Mouse (Mus musculus): ENCODE results near the gene Slc35e2. TPM values are rescaled to one million over a fixed set of nuclear protein-coding genes. Genes with fewer than 3 reads are reported as not detected.
"Not testable (repeated sequence)": the region's sequence is repeated elsewhere in the genome, so short reads cannot be mapped to it uniquely, and the experiment has no call there.

The Slc35e2 gene
- total RNA-seq, 2 experiments from 2014 or later, result 49.6 to 52.6 TPM

DNA sequence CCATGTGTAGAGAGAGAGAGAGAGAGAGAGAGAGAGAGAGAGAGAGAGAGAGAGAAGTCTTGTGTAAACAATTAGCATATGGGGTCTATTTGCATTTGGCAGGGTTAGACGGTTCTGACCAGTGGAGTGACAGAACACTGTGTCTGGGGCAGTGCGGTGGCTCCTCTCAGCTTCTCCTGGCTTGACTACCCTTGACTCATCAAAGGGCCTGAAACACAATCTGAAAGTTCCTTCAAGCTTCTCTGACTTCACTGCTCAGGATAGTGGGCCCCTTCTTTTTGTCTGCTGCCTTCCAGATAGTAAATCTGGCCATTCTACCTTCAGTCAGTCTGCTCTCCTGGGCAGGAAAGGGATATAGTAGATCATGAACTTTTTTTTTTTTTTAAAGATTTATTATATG lies 5.6 kb downstream of the Slc35e2 start:
- intact Hi-C loops (cut with DNase I), result no loop called here
- DNase-seq (ENCODE audit: low spot score in 2 of 2), result no peak

DNA sequence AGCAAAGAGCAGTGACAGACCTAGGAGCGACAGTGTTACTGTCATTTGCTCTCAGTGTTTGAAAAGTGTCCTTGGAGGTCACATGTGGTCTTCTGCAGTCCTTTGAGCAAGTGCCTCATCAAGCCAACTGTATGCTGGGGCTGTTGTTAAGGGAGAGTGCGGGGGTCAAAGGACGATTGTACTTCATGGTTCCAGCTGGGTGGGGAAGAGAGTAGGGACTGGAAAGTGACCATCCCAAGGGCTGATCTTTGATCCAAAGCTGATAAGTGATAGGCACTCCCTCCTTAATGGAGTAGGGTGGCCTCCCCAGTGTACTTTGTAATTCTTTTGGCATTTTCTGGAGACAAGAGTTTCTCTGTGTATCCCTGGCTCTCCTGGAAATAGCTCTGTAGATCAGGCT lies 10.6 kb downstream of the Slc35e2 start:
- no peak for DNase-seq (ENCODE audit: low spot score in 2 of 2)
- intact Hi-C loops (cut with DNase I), result no loop called here

DNA sequence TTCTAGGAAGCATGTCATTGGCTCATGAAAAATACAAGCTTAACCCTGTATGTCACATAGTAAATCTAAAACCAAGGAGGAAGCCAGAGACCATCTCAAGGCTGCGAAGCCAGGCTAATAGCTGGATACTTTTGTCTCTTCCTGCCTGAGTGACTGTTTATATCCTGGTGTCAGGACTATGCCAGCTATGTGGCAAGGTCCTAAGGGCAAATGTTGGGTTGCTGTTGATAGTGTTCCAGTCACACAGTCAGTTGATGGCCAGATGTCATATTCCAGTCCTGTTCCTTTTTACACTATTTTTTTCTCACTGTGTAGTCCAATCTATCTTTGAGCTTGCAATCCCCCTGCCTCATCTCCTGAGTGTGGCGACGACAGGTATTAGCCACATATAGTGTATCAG lies 12.0 kb downstream of the Slc35e2 start:
- DNase-seq (ENCODE audit: low spot score in 2 of 2), result no peak

DNA sequence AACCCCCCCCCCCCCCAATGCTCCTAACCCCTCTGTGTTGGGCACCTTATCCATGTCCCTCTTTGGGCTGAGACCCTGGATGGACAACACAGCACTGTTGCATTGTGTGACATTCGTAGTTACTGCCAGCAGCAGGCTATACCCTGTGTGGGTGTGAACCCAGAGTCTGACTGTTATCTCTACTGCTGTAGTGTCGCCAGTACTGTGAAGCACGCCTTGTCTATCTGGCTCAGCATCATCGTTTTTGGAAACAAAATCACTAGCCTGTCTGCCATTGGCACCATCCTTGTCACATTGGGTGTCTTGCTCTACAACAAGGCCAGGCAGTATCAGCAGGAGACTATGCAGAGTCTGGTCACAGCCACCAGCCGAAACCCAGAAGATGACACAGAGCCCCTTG lies 17.1 kb downstream of the Slc35e2 start:
- DNase-seq (ENCODE audit: low spot score in 2 of 2), result no peak

More for the DNA sequence above, 12.0 kb downstream of the Slc35e2 start:
- intact Hi-C loops (cut with DNase I), result no loop called here

DNA sequence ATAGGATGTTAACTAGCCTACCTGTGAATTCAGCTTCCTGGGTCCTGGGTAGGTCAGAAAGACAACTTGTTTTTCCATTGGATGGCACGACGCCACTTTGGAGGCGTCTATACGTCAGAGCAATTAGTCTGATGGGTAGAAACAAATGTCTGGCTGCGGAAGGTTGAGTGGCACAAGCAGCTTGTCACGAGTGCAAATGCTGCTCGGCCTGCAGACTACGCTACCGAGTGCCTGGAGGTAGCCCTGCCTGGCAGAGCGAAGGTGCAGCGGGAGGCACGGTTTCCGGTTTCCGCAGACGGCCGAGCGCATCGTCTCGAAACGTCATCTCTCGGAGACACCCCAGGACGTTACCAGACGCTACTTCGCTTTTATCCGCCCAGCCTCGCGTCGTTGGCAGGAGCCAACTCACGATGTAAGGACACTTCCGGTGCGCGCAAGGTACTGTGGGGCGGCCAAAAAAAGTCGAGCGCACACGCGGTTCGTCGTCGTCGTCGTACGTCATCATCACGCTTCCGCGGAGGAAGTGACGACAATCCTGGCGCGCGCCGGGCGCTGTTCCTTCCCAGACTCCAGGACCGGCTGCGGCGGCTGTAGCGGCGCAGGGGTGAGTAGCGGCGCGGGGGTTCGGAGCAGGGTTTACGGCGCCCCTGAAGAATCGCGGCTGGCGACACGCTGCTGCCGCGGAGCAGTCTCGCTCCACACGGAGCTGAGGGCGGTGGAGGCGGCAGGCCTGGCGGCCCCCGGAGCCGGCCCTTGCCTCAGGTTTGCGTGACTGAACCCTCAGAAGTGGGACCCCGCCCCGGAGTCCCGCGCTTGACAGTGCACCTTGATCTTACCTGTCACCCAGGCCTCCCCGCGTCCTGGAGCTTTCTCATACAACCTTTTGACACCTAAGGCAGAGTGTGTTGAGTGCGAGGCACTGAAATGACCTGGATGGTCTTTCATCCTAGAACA lies 23.4 kb downstream of the Slc35e2 start, which contains the start of gene Cdk11b:
Cdk11b (plus strand) TSS at position 517 of the 954 bp plus-strand sequence.
- intact Hi-C loops (cut with DNase I), result loop anchor here (5.0 kb wide), 1 partner anchor 43 kb away; the partner anchor contains the start of gene Mib2
- DNase-seq (ENCODE audit: low spot score in 2 of 2), result peak; percentile 97

More for the DNA sequence above, 17.1 kb downstream of the Slc35e2 start:
- intact Hi-C loops (cut with DNase I), result no loop called here

DNA sequence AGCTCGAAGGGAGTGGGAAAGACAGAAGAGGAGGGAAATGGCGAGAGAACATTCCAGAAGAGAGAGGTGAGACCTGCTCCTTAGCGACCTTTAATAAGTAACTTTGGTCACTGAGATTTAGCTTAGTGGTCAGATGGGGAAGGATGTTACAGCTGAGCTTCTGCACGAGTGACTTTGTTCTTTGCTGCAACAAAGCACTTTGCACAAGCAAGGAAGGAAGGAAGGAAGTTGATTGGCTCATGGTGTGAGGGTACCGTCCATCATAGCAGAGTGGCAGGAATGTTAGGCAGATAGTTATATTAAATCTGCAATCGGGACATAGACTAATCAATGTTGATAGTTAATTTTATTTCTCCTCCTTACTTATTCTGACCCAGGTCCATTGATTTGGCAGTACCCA lies 29.1 kb downstream of the Slc35e2 start:
- intact Hi-C loops (cut with DNase I), result no loop called here
- no peak for DNase-seq (ENCODE audit: low spot score in 2 of 2)

DNA sequence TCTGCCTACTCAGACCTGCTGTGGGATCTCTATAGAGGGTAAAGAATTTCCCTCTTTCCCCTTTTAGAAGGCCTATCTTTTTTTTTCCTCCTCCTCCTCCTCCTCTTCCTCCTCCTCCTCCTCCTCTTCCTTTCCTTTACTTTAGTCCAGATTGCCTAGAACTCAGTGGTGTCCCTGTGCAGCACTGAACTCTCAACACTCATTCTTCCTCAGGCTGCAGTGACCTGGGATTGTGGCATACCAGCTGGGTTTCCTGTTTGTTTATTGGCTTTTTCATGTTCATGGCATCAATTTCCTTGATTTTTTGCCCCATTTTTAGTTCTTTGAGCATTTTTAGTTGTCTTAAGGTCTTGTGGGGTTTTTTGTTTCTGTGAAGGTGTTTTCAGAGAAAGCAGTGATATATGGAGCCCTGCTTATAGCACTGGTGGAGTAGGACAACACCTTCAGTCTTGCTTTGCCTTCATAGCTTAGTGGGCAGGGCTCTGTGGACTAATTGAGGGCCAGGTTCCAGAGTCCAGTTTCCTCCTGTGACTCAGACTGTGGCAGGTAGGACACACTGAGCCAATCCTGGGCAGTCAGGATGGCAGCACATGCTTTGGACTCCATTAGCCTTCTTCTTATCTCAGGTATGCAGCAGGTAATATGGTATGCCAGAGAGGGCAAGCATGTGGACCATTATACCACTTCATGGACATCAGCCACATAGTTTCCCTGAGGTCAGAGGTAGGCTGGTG lies 34.7 kb downstream of the Slc35e2 start:
- intact Hi-C loops (cut with DNase I), result no loop called here
- DNase-seq (ENCODE audit: low spot score in 2 of 2), result no peak

DNA sequence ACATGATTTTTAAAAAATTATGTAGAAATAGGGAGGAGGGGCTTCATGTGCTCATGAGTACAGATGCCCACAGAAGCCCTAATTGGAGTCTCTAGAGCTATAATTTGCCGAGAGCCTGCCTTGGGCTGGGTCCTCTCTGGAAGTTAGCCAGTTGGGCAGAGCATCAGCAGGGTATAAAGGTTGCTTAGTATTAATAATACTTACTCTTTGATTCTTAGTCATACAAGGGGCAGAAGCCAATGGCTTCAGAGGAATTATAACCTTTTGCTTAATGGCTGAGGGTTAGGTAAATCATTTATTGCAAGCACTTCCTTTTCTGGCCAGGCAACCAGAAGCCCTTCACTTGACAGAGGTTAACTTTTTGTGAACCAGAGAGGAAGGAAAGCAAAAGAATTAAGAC lies 42.3 kb downstream of the Slc35e2 start:
- DNase-seq (ENCODE audit: low spot score in 2 of 2), result no peak
- intact Hi-C loops (cut with DNase I), result no loop called here

DNA sequence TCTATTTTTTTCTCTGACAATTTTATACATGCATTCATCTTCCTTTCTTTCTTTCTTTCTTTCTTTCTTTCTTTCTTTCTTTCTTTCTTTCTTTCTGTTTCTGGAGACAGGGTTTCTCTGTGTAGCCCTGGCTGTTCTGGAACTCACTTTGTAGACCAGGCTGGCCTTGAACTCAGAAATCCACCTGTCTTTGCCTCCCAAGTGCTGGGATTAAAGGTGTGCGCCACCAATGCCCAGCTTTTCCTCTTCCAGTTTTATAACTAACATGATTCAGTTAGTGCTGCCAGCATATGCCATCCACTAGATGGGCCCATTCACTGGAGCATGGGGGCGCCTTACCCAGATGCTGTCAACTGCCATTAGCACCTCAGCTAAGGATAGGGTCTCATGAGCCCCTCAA lies 44.1 kb downstream of the Slc35e2 start, which contains the start of gene Gm10563:
Gm10563 (minus strand) TSS at position 101 of the 400 bp plus-strand sequence.
- intact Hi-C loops (cut with DNase I); DNase-seq (ENCODE audit: low spot score in 2 of 2): not testable (repeated sequence)

DNA sequence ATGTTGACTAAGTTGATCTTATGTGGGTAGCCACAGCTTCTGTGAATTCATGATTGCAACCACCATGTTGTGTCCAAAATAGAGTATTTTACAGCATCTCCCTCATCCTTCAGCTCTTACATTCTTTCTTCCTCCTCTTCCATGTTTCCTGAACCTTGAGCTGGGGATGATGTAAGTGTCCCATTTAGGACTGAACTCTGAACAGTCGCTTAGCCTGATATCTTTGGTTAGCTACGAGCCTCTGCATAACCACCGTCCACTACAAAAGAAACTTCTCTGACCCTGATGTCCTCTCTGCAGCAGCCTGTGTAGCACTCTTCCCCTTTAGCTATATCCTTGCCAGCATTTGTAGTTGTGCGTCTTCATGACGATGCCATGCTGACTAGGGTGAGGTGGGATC lies 44.5 kb downstream of the Slc35e2 start:
- intact Hi-C loops (cut with DNase I), result no loop called here
- no peak for DNase-seq (ENCODE audit: low spot score in 2 of 2)

DNA sequence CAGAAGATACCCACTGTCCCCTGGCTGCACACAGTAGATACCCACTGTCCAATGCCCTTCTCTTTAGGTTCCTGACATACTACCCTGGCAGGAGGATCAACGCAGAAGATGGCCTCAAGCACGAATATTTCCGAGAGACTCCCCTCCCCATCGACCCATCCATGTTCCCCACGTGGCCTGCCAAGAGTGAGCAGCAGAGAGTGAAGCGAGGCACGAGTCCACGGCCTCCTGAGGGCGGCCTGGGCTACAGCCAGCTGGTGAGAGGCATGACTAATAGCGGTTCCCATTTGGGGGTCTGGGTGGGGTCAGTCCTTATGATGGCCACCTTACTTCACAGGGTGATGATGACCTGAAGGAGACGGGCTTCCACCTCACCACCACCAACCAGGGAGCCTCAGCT lies 48.1 kb downstream of the Slc35e2 start:
- intact Hi-C loops (cut with DNase I), result no loop called here
- no peak for DNase-seq (ENCODE audit: low spot score in 2 of 2)

DNA sequence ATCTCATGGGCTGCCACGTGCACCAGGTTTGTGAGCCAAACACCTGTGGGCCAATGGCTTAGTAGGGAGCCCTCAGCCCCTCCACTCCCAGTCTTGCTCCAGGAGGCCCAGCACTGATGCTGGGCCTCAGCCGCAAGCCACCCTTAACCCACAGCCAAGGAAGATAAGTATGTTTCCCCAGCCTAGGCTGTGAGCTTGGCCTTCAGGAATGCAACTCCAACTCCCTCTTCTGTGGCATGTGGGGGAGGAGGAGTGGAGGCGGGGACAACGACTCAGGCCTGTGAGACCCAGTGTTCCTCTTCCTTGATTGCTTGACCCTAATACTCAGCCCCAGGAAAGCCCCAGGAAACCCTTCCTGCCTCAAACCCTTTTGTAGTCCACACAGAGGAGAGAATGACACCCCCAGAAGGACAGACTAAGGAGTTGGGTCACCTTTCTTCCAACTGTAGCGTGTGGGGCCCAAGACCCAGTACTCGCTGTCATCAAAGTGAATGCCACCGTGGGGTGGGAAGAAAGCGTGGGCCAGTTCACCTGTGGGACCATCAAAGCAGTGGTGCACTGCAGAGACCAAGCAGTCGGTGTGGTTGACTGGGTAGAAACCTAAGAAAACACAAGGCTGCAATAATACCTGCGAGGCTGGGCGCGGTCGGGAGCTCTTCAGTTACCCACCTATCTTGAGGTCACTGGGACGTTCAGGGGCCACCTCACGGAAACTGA lies 50.5 kb downstream of the Slc35e2 start:
- DNase-seq (ENCODE audit: low spot score in 2 of 2), result no peak
- intact Hi-C loops (cut with DNase I), result no loop called here

DNA sequence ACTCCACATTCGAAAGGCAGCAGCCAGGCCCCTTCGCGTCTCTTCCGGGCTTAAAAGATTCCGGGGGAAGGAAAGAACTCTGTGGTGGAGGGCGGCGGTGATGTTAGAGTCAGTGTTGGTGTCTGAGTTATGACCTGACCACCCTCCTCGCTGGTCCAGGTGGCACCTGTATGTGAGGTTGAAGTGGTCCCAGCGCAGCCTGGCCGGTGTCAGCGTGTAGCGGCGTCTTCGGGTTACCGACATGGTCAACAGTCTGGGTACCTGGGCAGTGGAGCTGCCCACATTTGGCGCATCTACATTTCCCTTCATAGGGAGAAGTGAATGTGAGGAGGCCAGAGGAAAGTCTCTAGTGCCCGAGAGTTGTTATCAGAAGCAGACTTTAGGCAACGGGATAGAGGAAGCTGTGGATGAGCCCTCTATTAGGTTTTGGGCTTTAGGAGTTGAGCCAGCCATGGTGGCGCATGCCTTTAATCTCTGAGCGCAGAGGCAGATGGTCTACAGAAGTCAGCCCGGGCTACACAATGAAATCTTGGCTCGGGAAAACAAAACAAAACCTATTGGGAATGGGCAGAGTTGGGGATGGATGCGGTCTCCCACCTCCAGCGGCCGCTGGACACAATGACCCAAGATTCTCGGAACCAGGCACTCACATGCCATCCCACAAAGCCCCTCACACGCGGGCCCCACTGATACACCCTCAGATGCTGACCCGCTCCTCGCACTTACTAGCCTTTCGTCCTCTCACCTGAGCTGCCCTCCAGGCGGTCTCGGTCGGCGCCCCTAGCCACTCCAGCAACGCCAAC lies 51.3 kb downstream of the Slc35e2 start:
- intact Hi-C loops (cut with DNase I), result no loop called here
- DNase-seq (ENCODE audit: low spot score in 2 of 2), result no peak

DNA sequence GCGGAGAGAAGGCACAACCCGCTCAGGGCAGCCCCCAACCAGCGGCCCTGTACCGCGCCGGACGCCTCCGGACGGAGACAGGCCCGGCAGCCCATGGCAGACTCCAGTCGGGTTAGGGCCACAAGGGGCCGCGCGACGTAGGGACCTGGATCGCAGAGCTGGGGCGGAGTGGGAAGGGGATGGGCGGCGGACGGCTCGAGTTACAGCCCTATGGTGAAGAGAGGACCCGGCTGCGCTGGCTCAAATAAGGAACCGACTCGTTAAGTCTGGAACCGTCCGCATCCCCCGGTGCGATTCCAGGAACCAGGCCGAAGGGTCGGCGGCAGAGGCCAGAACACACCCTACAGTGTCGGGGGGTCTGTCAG lies 51.9 kb downstream of the Slc35e2 start, which contains the start of gene Mmp23:
Mmp23 (minus strand) TSS at position 299 of the 365 bp plus-strand sequence.
- no peak for DNase-seq (ENCODE audit: low spot score in 2 of 2)
- intact Hi-C loops (cut with DNase I), result no loop called here

DNA sequence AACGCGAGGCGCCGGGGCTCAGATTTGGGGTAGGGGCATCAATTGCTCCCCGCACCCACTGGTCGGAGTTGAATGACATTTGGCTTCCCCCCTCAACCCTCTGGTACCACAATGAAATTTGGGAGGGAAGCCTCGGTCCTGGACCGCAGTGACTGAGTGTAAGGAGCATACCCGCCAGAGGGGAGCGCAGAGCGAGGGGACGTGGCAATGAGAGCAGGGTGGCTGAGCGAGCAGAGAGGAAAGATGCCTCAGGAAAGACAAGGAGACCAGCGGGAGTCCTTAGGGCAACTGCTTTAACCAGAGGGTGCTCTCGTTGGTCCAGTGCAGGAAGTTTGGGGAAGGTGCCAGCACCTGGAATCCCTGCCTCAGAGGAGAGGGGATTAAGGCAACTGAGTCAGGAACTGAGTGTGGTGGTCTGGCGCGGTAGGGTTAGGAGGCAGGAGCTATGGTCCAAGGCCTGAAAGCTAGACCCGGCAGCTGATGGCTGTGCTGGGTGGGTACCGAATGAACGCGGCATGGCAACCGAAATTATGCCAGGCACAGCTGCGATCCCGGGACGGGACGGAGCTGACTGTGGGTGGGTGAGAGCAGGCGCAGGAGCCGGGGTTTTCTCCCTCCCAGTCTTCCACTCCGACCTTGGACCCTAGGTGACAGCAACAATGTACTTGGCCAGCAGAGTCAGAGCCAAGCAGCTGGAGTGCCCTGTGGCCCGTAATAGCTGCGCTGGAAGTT lies 52.4 kb downstream of the Slc35e2 start:
- intact Hi-C loops (cut with DNase I), result no loop called here

DNA sequence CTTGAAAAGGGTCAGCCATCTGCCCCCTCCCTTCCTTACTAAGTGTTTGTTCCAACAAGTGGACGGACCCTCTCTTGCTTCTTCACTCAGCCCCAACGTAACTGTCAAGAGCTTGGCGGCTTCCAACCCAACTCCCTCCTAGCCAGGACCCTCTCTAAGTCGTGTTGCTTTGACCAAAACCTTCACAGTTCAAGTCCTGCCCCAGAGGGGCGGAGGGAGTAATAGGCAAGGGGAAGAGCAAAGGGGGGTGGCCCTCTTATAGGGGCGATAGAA lies 52.9 kb downstream of the Slc35e2 start:
- no peak for DNase-seq (ENCODE audit: low spot score in 2 of 2)
- intact Hi-C loops (cut with DNase I), result no loop called here

More for the DNA sequence above, 52.4 kb downstream of the Slc35e2 start:
- no peak for DNase-seq (ENCODE audit: low spot score in 2 of 2)

DNA sequence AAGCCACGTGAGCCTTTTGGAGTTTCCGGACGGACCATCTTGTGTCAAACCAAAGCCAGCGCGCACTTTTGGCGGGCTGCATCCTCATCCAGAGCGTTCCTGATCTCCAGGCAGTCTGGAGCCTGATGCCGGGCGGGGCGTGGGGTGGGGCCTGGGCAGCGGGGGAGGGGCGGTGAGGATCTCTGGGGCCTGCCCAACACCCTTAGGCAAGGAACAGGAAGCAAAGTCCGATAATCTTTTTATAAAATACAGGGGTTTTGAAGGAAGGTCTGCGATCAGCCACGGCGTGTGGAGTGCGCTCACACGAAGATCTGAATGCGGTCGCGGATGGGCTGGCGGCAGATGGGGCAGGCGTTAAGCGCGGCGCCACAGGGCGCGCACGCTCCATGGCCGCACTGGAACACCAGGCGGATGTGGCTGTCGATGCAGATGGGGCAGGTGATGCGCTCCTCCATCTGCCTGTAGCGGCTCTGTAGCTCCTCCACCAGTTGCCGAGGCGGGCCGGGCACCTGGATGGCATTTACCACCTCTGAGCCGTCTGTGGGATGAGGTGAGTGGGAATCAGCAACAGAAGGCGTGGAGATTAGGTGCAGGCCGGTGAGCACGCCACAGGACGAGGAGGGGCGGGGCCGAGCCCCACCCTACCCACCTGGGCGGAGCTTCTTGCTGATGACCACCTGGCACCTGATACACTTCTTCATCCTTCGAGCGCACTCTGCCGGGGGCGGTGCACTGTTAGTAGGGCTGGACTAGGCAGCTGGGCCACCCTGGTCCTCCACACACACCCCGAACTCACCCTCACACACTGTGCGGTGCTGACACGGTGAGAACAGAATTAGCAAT lies 53.5 kb downstream of the Slc35e2 start:
- intact Hi-C loops (cut with DNase I), result no loop called here
- no peak for DNase-seq (ENCODE audit: low spot score in 2 of 2)

Measured in left cerebral cortex, postnatal 36 days (tissue).